Mouse (Mus musculus) urinary bladder, adult 18-20 months (tissue): ENCODE results near the gene Gm10282.
A peak's percentile ranks its signal among the peaks of the same experiment; 100 is the strongest.

ENCODE experiments used
- DNase-seq, 2 experiments: peaks; one replicate each; pipeline ENCODE4 v3.0.0; 2022; ENCODE audit warnings: low spot score in 2 of 2, mixed read lengths in 2 of 2

Gm10282 gene

DNA sequence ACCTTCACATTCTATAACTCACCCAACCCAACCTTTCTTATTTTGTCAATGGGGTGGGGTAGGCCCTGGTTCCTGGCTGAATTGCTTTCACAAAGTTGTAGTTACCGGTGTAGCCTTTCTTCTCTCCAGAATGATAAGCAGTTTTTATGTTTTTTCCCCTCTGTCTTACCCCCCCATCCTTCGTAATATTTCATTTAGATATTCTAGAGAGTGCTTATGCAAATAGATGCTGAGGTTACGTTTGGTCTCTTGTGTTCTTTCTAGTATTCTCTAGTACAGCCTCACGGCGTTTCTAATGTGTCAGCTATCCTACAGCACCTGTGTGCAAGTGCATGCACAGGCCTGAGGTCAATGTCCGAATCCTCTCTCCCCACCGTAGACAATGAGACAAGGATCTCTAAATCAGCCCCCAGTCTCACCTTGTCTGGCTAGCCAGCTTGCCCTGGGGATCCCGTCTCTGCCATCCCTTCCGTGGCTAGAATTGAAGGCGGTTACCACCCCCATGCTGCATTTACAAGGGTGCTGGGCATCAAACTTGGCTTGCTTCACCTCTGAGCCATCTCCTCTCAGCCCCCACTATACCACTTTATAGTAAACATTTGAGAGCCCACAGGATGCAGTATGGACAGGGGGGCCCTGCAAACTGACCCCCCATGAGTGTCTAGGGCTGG lies 19.1 kb upstream of the Gm10282 start:
- no peak for DNase-seq

GRCm38 (mm10) chr8:72323131-72323725 lies 18.2 kb upstream of the Gm10282 start:
- DNase-seq, result no peak

DNA sequence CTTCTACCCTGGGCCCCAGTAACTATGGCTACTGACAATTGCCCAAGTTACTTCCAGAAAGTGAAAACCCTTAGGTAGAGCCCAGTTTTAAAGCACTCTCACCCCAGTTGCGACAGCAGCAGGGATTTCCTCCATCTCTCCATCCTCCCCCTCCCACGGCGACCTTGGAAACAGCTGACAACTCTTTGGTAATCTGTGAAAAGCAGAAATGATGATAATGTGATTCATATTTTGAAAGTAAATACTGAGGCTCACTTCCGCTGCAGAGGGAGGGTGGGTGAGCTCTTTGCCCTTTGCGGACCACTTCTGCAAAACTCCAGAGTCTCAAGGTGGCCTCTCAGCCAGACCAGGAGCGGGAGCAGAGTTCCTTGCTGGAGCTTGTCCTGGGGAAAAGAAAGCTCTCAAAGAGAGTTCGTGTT lies 17.4 kb upstream of the Gm10282 start:
- DNase-seq, result peak in 1 of 2 experiments; percentile 56

DNA sequence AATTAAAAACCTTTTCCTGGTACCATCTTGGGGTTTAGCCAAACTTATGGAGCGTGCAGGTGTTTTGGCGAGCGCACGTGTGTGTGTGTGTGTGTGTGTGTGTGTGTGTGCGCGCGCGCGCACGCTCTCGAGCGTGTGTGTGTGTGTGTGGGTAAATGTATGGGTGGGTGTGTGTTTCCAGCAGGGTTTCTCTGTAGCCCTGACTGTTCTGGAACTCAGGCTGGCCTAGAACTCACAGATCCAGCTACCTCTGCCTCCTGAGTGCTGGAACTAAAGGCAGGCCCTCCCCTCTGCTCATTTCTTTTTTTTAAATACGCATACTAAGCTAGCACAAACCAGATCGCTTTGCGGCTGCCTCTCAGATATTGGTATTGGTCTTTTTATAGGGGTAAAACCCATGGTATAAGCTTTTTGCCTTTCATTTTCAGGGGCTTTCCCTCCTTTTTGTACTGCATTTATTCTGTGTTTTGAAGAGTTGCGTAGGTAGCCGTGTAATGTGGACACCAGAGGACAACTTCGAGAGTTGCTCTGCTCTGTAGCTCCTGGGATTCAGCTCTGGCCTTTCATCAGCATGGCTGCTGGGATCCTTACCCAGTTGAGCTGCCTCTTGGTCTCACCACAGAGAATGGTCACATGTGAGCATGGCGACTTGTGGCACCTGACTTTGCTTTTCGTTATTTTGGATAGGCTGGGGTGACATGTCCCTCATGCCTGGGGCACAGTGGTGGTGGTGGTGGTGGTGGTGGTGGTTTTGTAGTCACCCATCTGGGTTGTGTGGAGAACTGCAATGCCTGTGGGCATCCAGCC lies 16.8 kb upstream of the Gm10282 start:
- DNase-seq, result no peak

- DNase-seq, result no peak
These were observed 15.9 kb upstream of the Gm10282 start for GRCm38 (mm10) chr8:72320803-72321583.

GRCm38 (mm10) chr8:72319921-72320802 lies 15.1 kb upstream of the Gm10282 start:
- DNase-seq, result peak in 1 of 2 experiments; percentile 13

DNA sequence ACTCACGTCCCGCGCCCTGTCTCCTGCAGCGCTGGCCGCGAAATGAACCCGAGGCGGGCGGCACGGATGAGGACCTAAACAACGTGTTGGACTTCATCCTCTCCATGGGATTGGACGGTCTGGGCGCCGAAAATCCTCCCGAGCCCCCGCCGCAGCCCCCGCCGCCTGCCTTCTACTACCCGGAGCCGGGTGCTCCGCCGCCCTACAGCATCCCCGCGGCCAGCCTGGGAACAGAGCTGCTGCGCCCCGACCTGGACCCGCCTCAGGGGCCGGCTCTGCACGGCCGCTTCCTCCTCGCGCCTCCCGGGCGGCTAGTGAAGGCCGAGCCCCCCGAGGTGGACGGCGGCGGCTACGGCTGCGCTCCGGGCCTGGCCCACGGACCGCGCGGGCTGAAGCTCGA lies 14.3 kb upstream of the Gm10282 start:
- DNase-seq, result no peak

DNA sequence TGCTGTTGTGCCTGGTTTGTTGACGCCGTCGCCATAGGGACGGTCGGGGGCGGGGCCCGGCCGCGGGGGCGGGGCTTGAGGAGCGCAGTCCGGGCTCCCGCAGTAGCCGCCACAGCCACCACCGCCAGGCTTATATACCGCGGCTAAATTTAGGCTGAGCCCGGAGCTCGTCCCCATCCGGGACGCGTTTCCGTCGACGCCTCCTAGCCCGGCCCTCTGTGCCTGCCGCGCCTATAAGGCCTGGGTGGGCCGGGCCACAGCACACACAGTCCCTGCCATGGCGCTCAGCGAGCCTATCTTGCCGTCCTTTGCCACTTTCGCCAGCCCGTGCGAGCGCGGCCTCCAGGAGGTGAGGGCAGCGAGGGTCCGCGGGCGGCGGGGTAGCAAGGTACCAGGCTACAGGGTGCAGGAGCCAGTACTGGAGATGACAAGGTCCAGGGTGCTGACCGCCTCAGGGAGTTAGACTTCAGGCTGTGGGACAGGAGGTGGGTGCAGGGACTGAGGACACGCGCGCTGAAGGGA lies 13.8 kb upstream of the Gm10282 start, which contains the start of gene Klf2:
Gene Klf2, plus strand, starts transcription at position 233 of the 522 bp plus-strand sequence.
- DNase-seq, result peak; percentile 92 to 96

DNA sequence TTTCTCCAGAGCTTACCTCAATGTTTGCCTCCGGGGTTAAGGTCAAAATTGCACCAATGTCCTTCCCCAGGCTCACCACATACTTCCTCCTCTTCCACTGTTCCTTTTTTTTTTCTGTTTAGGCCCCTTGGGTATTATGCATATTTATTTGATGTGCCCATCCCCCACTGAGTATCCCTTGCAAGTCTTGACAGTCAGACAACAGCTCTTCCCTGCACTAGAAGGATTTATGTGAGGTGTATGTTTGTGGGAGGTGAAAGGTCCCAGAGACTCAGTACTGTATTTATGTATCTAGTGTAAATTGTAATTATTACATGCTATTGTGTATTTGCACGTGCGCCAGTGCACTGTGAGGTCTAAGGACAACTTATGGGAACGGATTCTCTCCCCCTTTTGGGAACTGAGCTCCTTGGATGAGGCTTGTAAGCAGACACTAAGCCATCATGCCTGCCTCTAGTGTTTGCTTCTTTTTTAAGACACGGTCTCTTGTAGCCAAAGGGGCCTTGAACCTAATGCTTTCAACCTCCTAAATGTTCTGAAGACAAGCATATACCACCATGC lies 12.8 kb upstream of the Gm10282 start:
- no peak for DNase-seq

DNA sequence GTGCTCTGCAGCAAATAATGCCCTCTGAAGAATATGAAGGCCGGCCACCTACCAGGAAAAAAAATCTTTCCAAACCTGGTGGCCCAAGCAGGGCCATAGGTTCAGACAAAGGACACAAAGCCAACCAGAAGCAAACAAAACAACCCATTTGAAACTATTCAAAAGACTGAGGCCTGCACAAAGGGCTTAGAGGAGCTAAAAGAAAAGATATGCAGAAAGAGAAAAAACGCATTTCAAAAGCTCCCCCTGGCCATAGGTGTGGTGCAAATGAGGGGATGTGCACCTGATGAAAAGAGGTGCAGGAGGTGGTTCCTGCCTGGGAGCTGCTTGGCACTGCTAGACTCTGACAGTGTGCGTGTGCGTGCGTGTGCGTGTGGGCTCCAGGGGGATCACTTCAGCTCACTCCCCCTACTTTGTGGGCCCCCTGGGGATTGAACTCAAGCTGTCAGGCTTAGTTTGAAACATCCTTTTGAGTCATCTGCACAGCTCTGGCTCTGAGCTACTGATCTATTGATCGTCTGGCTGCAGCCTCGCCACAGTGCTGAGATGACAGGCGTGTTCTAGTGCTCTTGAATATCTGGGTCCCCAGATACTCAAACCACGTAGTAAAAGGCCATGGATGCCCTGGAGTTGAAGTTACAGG lies 11.1 kb upstream of the Gm10282 start:
- DNase-seq, result no peak

GRCm38 (mm10) chr8:72312926-72313518 lies 8.0 kb upstream of the Gm10282 start:
- DNase-seq, result no peak

DNA sequence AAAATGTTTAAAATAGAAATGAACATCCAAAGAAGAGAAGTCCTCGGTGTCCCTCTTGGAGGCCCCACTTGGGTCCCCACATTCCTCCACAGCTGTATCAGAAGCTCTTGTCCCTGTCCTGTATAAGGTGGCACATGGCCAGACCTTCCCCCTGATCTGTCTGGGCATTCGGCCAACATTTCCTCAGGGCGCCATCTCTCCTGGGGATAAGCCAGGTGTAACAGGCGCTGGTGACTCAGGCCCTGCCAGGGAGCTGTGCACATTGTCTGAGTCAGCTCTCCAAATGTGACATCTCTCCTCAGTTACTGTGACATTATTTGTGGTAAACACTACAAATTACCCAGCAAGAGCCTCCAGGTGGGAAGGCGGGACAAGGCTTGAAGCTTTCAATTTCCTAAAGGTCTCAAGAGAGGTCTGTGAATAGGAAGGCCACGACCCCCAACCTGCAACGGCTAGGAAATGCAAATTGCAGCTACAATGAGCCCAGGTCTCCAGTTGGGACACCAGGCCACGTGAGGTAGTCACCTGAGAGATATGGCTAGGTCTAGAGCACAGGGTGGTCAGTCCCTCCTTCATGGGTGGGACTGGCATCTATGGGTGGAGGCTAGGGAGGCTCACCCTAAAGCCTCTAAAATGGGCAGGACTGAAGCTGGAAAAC lies 5.9 kb upstream of the Gm10282 start:
- peak in 1 of 2 experiments; percentile 14 for DNase-seq

- DNase-seq, result no peak
These were observed 3.2 kb upstream of the Gm10282 start for GRCm38 (mm10) chr8:72308276-72308675.

- no peak for DNase-seq
These were observed 1.9 kb upstream of the Gm10282 start for GRCm38 (mm10) chr8:72306913-72307312.

GRCm38 (mm10) chr8:72303633-72304032 lies 1.4 kb downstream of the Gm10282 start:
- peak; percentile 14 to 78 for DNase-seq

- DNase-seq, result no peak
These were observed 2.0 kb downstream of the Gm10282 start for GRCm38 (mm10) chr8:72302986-72303612.

GRCm38 (mm10) chr8:72301497-72301896 lies 3.6 kb downstream of the Gm10282 start:
- no peak for DNase-seq

DNA sequence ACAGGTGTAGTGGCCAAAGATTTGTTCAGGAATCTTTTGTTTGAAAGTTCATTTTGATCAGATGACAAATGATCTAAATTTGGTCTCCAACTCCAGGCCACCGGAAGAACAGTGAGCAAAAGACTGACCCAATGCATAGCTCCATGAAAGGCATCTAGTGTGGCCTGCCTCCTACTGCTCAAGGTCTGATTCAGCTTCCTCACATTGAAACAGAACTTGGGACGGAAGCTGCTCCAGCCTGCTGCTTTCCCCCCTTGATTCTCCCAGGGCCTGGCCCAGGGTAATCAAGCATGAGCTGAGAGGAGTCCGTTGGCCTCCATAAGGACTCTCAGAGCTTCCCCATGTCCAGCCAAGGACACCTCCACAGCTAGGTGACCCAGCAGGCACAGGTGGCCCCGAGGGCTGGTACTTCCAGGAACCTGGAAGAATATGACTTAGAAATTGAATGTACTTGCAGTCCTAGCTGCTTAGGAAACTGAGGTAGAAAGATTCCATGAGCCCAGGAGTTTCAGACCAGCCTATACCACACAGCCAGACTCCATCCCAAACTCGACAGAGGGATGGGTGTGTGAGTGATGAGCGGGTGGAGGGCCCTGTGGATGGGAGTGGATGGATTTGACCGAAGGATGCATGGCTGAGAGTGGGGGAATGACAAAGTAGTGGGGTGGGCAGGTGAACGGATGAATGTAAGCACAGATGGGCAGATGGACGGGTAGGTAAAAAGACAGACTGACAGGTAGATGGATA lies 4.2 kb downstream of the Gm10282 start:
- no peak for DNase-seq
